Mouse (Mus musculus) hindbrain, embryonic 13.5 days (tissue): ENCODE results near the gene Vwa7. TPM values are rescaled to one million over a fixed set of nuclear protein-coding genes. Genes with fewer than 3 reads are reported as not detected.

Experiments used
- ATAC-seq: fragments of 200-750 bp; cut with Nextera tagmentation; 2 replicates; pipeline ENCODE4 v1.8.0; 2017; ENCODE audit warnings: moderate TSS enrichment; ENCODE audit not compliant: low FRiP score
- H3K27ac ChIP-seq: fragments of 300-500 bp; sonication (generic); 2 replicates; pipeline ENCODE4 v1.5.1; 2015; ENCODE audit warnings: inconsistent platforms, mild to moderate bottlenecking, moderate library complexity
- H3K27me3 ChIP-seq: fragments of 300-500 bp; sonication (generic); 2 replicates; pipeline ENCODE4 v1.6.1; 2015; ENCODE audit warnings: mild to moderate bottlenecking, inconsistent platforms
- H3K36me3 ChIP-seq: fragments of 300-500 bp; sonication (generic); 2 replicates; pipeline ENCODE4 v1.6.1; 2015; ENCODE audit warnings: mild to moderate bottlenecking, inconsistent platforms
- H3K4me1 ChIP-seq: fragments of 300-500 bp; sonication (generic); replicated peaks from 2 replicates; pipeline ENCODE4 v1.6.1; 2015; ENCODE audit warnings: inconsistent platforms
- H3K4me2 ChIP-seq: fragments of 300-500 bp; sonication (generic); 2 replicates; pipeline ENCODE4 v1.6.1; 2015; ENCODE audit warnings: inconsistent platforms, mild to moderate bottlenecking, moderate library complexity
- H3K4me3 ChIP-seq: fragments of 300-500 bp; sonication (generic); 2 replicates; pipeline ENCODE4 v1.5.1; 2015; ENCODE audit warnings: mild to moderate bottlenecking, inconsistent platforms
- H3K9ac ChIP-seq: fragments of 300-500 bp; sonication (generic); 2 replicates; pipeline ENCODE4 v1.6.1; 2015; ENCODE audit warnings: mild to moderate bottlenecking, inconsistent platforms
- H3K9me3 ChIP-seq: fragments of 300-500 bp; sonication (generic); 2 replicates; pipeline ENCODE4 v1.6.1; 2016; ENCODE audit warnings: inconsistent platforms
- WGBS: fragments of 180-500 bp; shearing (Covaris S2); methylation state at CpG from one replicate; pipeline ENCODE4 v1.1.7; 2015; 5-methylcytosine and 5-hydroxymethylcytosine counted together
- polyA plus RNA-seq: library from polyadenylated mRNA; unstranded; fragments of >200 nt; fragmentation: Nextera tagmentation; extraction: Ambion mirVana; gene quantifications from 2 replicates; pipeline ENCODE4 v1.2.1, GENCODE M21; 2015

Vwa7 gene
- polyA plus RNA-seq, 1 experiment from 2014 or later: 0.18 TPM

GRCm38 (mm10) chr17:35051156-35052086 lies 35.0 kb downstream of the Vwa7 start:
- H3K4me1 ChIP-seq: peaks cover 41% of the 10 kb centered on the region
- H3K9me3 ChIP-seq: no peaks in the 10 kb centered on the region; the same call in 1 of the 2 replicates
- peak overlapping the region; percentile 74 for H3K9ac ChIP-seq
- H3K4me3 ChIP-seq: peak overlapping the region; percentile 43
- H3K27ac ChIP-seq: peak overlapping the region; percentile 90
- peak; percentile 44; the same call in 1 of the 2 replicates for ATAC-seq
- 4% methylated on average over 21 of the region's 21 CpGs for WGBS
- H3K4me2 ChIP-seq: peak overlapping the region; percentile 61
- no peaks in the 10 kb centered on the region for H3K27me3 ChIP-seq
- H3K36me3 ChIP-seq: peaks cover 13% of the 10 kb centered on the region

- peak overlapping the region; percentile 74 for H3K9ac ChIP-seq
- peak overlapping the region; percentile 90 for H3K27ac ChIP-seq
- 68% methylated on average over 12 of the region's 12 CpGs for WGBS
- H3K36me3 ChIP-seq: peaks cover 13% of the 10 kb centered on the region
- ATAC-seq: no peak
- H3K27me3 ChIP-seq: no peaks in the 10 kb centered on the region
- H3K4me1 ChIP-seq: peaks cover 38% of the 10 kb centered on the region
- H3K4me2 ChIP-seq: peak overlapping the region; percentile 61
- H3K4me3 ChIP-seq: no peak overlapping the region
- H3K9me3 ChIP-seq: no peaks in the 10 kb centered on the region; the same call in 1 of the 2 replicates
Measured at GRCm38 (mm10) chr17:35052271-35052798, 36.0 kb downstream of the Vwa7 start.

- no peak overlapping the region for H3K4me2 ChIP-seq
- peaks cover 41% of the 10 kb centered on the region for H3K4me1 ChIP-seq
- H3K9ac ChIP-seq: no peak overlapping the region
- H3K9me3 ChIP-seq: no peaks in the 10 kb centered on the region; the same call in 1 of the 2 replicates
- no peak overlapping the region for H3K4me3 ChIP-seq
- H3K27ac ChIP-seq: no peak overlapping the region
- no peaks in the 10 kb centered on the region for H3K27me3 ChIP-seq
- ATAC-seq: no peak
- H3K36me3 ChIP-seq: peaks cover 18% of the 10 kb centered on the region
- WGBS: 92% methylated on average over 7 of the region's 7 CpGs
Measured at GRCm38 (mm10) chr17:35055691-35056495, 39.5 kb downstream of the Vwa7 start.

- 82% methylated on average over 3 of the region's 3 CpGs for WGBS
- Histone ChIP-seq H3K9ac (no peak overlapping the region), H3K4me1 (peaks cover 39% of the 10 kb centered on the region), H3K36me3 (peaks cover 28% of the 10 kb centered on the region), H3K4me2 (no peak overlapping the region), H3K27ac (no peak overlapping the region), H3K4me3 (no peak overlapping the region), H3K9me3 (no peaks in the 10 kb centered on the region; the same call in 1 of the 2 replicates), H3K27me3 (peaks cover 7% of the 10 kb centered on the region)
- no peak for ATAC-seq
Measured at GRCm38 (mm10) chr17:35057090-35057489, 40.7 kb downstream of the Vwa7 start.

- ATAC-seq: 0 out of 2 replicates have a peak, but pooled peaks have one; percentile 13
- H3K36me3 ChIP-seq: peaks cover 38% of the 10 kb centered on the region
- no peaks in the 10 kb centered on the region; the same call in 1 of the 2 replicates for H3K9me3 ChIP-seq
- peaks cover 16% of the 10 kb centered on the region for H3K27me3 ChIP-seq
- peak overlapping the region; percentile 88; the same call in 1 of the 2 replicates for H3K4me2 ChIP-seq
- H3K4me3 ChIP-seq: peak overlapping the region; percentile 78
- H3K27ac ChIP-seq: peak overlapping the region; percentile 91
- 68% methylated on average over 9 of the region's 9 CpGs for WGBS
- H3K4me1 ChIP-seq: peaks cover 29% of the 10 kb centered on the region
- peak overlapping the region; percentile 91 for H3K9ac ChIP-seq
Measured at GRCm38 (mm10) chr17:35058316-35058715, 41.9 kb downstream of the Vwa7 start.

- peaks cover 30% of the 10 kb centered on the region for H3K4me1 ChIP-seq
- peaks cover 25% of the 10 kb centered on the region for H3K27me3 ChIP-seq
- no peaks in the 10 kb centered on the region; the same call in 1 of the 2 replicates for H3K9me3 ChIP-seq
- peaks cover 38% of the 10 kb centered on the region for H3K36me3 ChIP-seq
- ATAC-seq: peak; percentile 89
- peak within 1 kb of the TSS; percentile 91 for H3K27ac ChIP-seq
- peak within 1 kb of the TSS; percentile 88 for H3K4me2 ChIP-seq
- H3K4me3 ChIP-seq: peak within 1 kb of the TSS; percentile 78
- peak within 1 kb of the TSS; percentile 91 for H3K9ac ChIP-seq
- WGBS: under 1% methylated on average over 57 of the region's 57 CpGs
Measured at GRCm38 (mm10) chr17:35058911-35059892, 42.8 kb downstream of the Vwa7 start, which contains the start of gene Ddah2. TSS of gene Ddah2 (plus strand) at chr17:35059035.

- H3K9me3 ChIP-seq: no peaks in the 10 kb centered on the region
- WGBS: 30% methylated on average over 14 of the region's 14 CpGs
- peaks cover 34% of the 10 kb centered on the region for H3K27me3 ChIP-seq
- H3K36me3 ChIP-seq: peaks cover 36% of the 10 kb centered on the region
- H3K27ac ChIP-seq: no peak overlapping the region
- ATAC-seq: peak; percentile 25
- peak overlapping the region; percentile 91 for H3K9ac ChIP-seq
- peaks cover 39% of the 10 kb centered on the region for H3K4me1 ChIP-seq
- H3K4me2 ChIP-seq: peak overlapping the region; percentile 88
- peak overlapping the region; percentile 78 for H3K4me3 ChIP-seq
Measured at GRCm38 (mm10) chr17:35060071-35060470, 43.7 kb downstream of the Vwa7 start.

GRCm38 (mm10) chr17:35060737-35061297 lies 44.4 kb downstream of the Vwa7 start:
- peak overlapping the region; percentile 91 for H3K9ac ChIP-seq
- no peaks in the 10 kb centered on the region for H3K9me3 ChIP-seq
- H3K27me3 ChIP-seq: peaks cover 41% of the 10 kb centered on the region
- peaks cover 33% of the 10 kb centered on the region for H3K36me3 ChIP-seq
- H3K4me1 ChIP-seq: peaks cover 45% of the 10 kb centered on the region
- no peak for ATAC-seq
- peak overlapping the region; percentile 88 for H3K4me2 ChIP-seq
- WGBS: 53% methylated on average over 22 of the region's 22 CpGs
- peak overlapping the region; percentile 78 for H3K4me3 ChIP-seq
- no peak overlapping the region for H3K27ac ChIP-seq

- Histone ChIP-seq H3K27ac (no peak overlapping the region), H3K9ac (no peak overlapping the region; the same call in 1 of the 2 replicates), H3K9me3 (no peaks in the 10 kb centered on the region), H3K27me3 (peaks cover 46% of the 10 kb centered on the region), H3K36me3 (peaks cover 31% of the 10 kb centered on the region), H3K4me2 (no peak overlapping the region), H3K4me3 (no peak overlapping the region), H3K4me1 (peaks cover 45% of the 10 kb centered on the region)
- ATAC-seq: no peak
- WGBS: 88% methylated on average over 8 of the region's 8 CpGs
Measured at GRCm38 (mm10) chr17:35061299-35061698, 44.9 kb downstream of the Vwa7 start.

GRCm38 (mm10) chr17:35063466-35063865 lies 47.1 kb downstream of the Vwa7 start:
- peak overlapping the region; percentile 36; the same call in 1 of the 2 replicates for H3K9ac ChIP-seq

More at GRCm38 (mm10) chr17:35063466-35063865, 47.1 kb downstream of the Vwa7 start:
- Histone ChIP-seq H3K36me3 (peaks cover 30% of the 10 kb centered on the region), H3K4me1 (peaks cover 41% of the 10 kb centered on the region), H3K4me3 (no peak overlapping the region), H3K27me3 (peaks cover 67% of the 10 kb centered on the region), H3K27ac (no peak overlapping the region), H3K4me2 (no peak overlapping the region), H3K9me3 (no peaks in the 10 kb centered on the region)
- WGBS: 88% methylated on average over 3 of the region's 3 CpGs
- no peak for ATAC-seq
